Mouse (Mus musculus) heart, embryonic 14.5 days (tissue): ENCODE measurements at regions not wholly inside any gene's neighbourhood (a gene's known extent, or its start where the extent isn't known, plus 50 kb on each side); places are given as distances from the start of the nearest gene placed in this dataset.
"Not testable (repeated sequence)": the region's sequence is repeated elsewhere in the genome, so short reads cannot be mapped to it uniquely, and the experiment has no call there.

Experiments
- ATAC-seq: fragments of 200-750 bp; cut with Nextera tagmentation; 2 replicates; pipeline ENCODE4 v1.8.0; 2017; ENCODE audit warnings: low read depth, moderate TSS enrichment; ENCODE audit not compliant: insufficient number of reproducible peaks, insufficient read depth, low FRiP score
- H3K27ac ChIP-seq, 2 experiments: fragments of 200-500 bp in 1 of 2; fragments of 300-500 bp in 1 of 2; sonication (generic) in 1 of 2; replicated peaks in 1 of 2; 2 replicates each; pipeline ENCODE4 v1.5.1; 2012 to 2014; ENCODE audit warnings: low read depth in 2 of 2, low read length in 2 of 2, control low read depth in 1 of 2, mild to moderate bottlenecking in 1 of 2, mixed read lengths in 1 of 2; ENCODE audit not compliant: control insufficient read depth in 1 of 2, insufficient read depth in 1 of 2
- H3K27me3 ChIP-seq: fragments of 300-500 bp; sonication (generic); 2 replicates; pipeline ENCODE4 v1.6.1; 2014; ENCODE audit warnings: mild to moderate bottlenecking, low read length, control low read depth; ENCODE audit not compliant: control insufficient read depth, insufficient read depth
- H3K36me3 ChIP-seq: fragments of 300-500 bp; sonication (generic); 2 replicates; pipeline ENCODE4 v1.6.1; 2014; ENCODE audit warnings: mild to moderate bottlenecking, control low read depth, low read length, mixed read lengths; ENCODE audit not compliant: control insufficient read depth, insufficient read depth
- H3K4me1 ChIP-seq, 2 experiments: fragments of 200-500 bp in 1 of 2; fragments of 300-500 bp in 1 of 2; sonication (generic) in 1 of 2; 2 replicates each; pipeline ENCODE4 v1.6.1; 2012 to 2014; ENCODE audit warnings: low read length in 2 of 2, control low read depth in 1 of 2, mixed read lengths in 1 of 2; ENCODE audit not compliant: control insufficient read depth in 2 of 2, insufficient read depth in 2 of 2
- H3K4me2 ChIP-seq: fragments of 300-500 bp; sonication (generic); 2 replicates; pipeline ENCODE4 v1.6.1; 2014; ENCODE audit warnings: mild to moderate bottlenecking, low read length
- H3K4me3 ChIP-seq, 2 experiments: fragments of 200-500 bp in 1 of 2; fragments of 300-500 bp in 1 of 2; sonication (generic) in 1 of 2; 2 replicates each; pipeline ENCODE4 v1.5.1; 2012 to 2014; ENCODE audit warnings: low read length in 2 of 2, mild to moderate bottlenecking in 2 of 2, control low read depth in 1 of 2, low read depth in 1 of 2, moderate library complexity in 1 of 2; ENCODE audit not compliant: control insufficient read depth in 1 of 2, insufficient read depth in 1 of 2
- H3K9ac ChIP-seq: fragments of 300-500 bp; sonication (generic); 2 replicates; pipeline ENCODE4 v1.6.1; 2014; ENCODE audit warnings: mild to moderate bottlenecking, low read length
- H3K9me3 ChIP-seq: fragments of 300-500 bp; sonication (generic); 2 replicates; pipeline ENCODE4 v1.6.1; 2016; ENCODE audit warnings: low read length, control low read depth; ENCODE audit not compliant: control insufficient read depth
- WGBS: fragments of 180-500 bp; shearing (Covaris S2); extraction: QIAGEN DNeasy Blood & Tissue Kit; methylation state at CpG from one replicate; pipeline ENCODE4 v1.1.7; 2014; 5-methylcytosine and 5-hydroxymethylcytosine counted together

DNA sequence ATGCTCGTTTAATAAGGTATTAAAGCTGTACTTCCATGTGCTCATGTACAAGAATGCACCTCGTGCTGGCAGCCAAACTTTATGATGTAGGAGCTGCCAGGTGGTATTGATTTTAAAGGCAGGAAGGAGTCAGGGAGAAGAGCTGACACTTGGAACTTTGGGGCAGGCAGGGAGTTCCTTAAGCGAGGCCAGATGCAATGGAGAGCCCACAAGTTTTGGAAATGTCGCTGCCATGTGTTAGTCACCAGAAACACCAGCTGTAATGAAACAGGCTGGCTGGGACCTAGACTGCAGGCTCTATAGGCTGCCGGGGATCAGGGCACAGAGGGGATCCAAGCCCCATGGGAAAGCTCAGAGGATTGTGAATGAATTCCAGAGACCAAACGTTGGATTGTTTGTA lies 233.7 kb downstream of the Matn1 start:
- no peak for ATAC-seq
- Histone ChIP-seq H3K4me3 (no peak overlapping the region), H3K36me3 (no peaks in the 10 kb centered on the region), H3K9me3 (peaks cover 2% of the 10 kb centered on the region; the same call in 1 of the 2 replicates), H3K4me2 (no peak overlapping the region), H3K27me3 (no peaks in the 10 kb centered on the region), H3K4me1 (no peaks in the 10 kb centered on the region; a peak in 1 of 4 replicates), H3K27ac (no peak overlapping the region), H3K9ac (no peak overlapping the region)
- WGBS: 61% methylated on average over 6 of the region's 6 CpGs

DNA sequence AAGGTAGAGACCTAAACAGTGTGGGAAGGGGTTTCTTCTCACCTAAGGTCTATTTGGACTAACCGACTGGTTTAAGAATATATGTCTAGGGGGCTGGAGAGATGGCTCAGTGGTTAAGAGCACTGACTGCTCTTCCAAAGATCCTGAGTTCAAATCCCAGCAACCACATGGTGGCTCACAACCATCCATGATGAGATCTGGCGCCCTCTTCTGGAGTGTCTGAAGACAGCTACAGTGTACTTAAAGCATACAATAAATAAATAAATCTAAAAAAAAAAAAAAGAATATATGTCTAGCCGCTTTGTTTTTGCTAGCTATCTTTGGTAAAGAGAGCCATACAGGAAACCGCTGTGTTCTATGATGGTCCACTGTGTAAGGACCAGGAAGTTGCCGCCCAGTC lies 234.5 kb downstream of the Matn1 start:
- not testable (repeated sequence) for H3K9me3 ChIP-seq, ATAC-seq, H3K4me3 ChIP-seq, H3K4me1 ChIP-seq, H3K27ac ChIP-seq, H3K27me3 ChIP-seq, H3K4me2 ChIP-seq, H3K9ac ChIP-seq, H3K36me3 ChIP-seq
- 82% methylated on average over 5 of the region's 5 CpGs for WGBS

DNA sequence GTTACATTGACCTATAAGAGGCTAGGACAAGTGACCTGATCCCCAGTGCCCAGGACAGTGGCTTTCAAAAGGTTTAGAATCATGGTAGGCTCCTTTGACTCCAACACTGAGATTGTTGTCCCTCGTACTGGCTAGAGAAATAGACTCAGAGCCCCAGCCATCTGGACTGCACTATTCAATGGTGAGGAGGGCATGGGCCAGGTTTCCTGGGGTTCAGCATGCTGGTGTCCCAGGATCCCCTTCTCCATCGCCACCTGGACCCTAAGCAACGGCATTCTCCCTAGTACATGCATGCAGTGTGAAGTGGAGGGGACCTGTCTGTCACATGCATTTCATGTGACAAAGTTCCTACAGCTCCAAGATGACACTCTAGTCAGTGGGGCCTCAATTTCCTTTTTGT lies 243.9 kb downstream of the Matn1 start:
- no peak overlapping the region for H3K27ac ChIP-seq
- no peaks in the 10 kb centered on the region for H3K9me3 ChIP-seq
- H3K4me2 ChIP-seq: no peak overlapping the region
- H3K4me1 ChIP-seq: peaks cover 3 to 8% of the 10 kb centered on the region in 2 experiments; a peak in 1 of 4 replicates
- no peak overlapping the region for H3K9ac ChIP-seq
- ATAC-seq: no peak
- H3K36me3 ChIP-seq: no peaks in the 10 kb centered on the region
- H3K4me3 ChIP-seq: no peak overlapping the region
- no peaks in the 10 kb centered on the region for H3K27me3 ChIP-seq
- WGBS: 80% methylated on average over 3 of the region's 3 CpGs

DNA sequence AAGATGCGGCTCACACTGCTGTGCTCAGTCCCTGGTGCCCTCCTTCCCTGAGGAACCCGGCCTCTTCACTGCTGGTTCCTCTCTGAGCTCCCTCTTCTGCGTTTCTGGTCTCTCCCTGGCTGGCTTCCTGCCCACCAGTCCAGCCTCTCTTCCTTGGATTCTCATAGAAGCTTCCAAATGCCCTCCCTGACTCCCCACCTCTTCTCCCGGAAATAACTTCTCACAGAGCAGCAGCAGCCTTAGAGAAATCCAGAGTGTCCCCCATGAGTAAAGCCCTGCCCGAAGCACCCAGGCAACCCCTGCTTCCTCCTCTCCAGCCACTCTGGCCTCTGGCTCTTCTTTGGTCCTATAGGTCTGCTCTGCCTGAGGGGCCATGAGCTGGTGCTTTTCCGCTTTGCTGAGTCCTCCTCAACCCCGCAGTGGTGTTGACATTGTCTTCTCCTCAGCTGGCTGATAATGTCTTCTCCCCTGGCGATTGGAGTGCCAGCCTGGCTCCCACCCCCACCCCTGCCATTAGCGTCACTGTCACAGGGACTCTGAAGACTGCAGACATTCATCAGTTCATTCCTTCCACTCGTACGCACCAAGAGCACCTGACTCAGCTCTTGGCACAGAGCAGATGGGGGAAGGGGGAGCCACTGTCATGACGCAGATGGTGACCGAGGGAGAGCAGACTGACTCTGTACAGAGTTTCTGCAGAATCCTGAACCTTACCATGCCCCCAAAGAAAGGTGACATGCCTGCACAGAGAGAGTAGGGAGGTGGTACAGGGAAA lies 247.1 kb downstream of the Matn1 start:
- Histone ChIP-seq H3K4me1 (peaks cover 3 to 8% of the 10 kb centered on the region in 2 experiments; a peak in 1 of 4 replicates), H3K27ac (no peak overlapping the region)
- WGBS: 31% methylated on average over 13 of the region's 13 CpGs

DNA sequence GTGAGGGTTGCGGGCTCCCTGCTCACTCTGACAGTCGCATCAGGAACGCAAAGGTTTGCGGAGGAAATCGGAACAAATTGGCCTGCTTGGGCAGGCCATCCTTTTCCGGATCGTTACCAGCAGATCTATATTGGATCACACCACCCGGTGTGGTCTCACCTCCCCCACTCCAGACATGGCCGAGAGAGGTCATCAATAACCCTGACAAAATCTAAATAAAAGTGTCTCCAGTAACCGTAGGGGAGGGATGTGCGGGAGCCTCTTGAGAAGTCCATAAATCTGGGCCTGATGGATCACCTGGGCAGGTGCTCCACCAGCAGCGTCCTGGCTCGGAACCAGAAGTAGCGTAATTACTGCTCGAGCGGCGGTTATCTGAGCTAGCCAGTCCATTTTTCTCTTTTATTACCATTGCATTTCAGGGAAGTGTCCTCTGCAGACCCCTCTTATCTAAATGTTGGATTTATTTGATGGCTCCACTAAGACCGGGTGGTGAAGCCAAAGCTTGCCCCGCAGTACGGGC lies 249.8 kb downstream of the Matn1 start:
- Histone ChIP-seq H3K36me3 (no peaks in the 10 kb centered on the region), H3K4me2 (no peak overlapping the region), H3K4me1 (peaks cover 3 to 8% of the 10 kb centered on the region in 2 experiments; a peak in 1 of 4 replicates), H3K9me3 (no peaks in the 10 kb centered on the region), H3K27me3 (no peaks in the 10 kb centered on the region), H3K9ac (no peak overlapping the region), H3K4me3 (no peak overlapping the region), H3K27ac (no peak overlapping the region)
- ATAC-seq: no peak
- 83% methylated on average over 20 of the region's 20 CpGs for WGBS

More for the DNA sequence above, 247.1 kb downstream of the Matn1 start:
- peak overlapping the region; percentile 16 for H3K4me2 ChIP-seq
- no peak overlapping the region for H3K9ac ChIP-seq
- ATAC-seq: no peak
- no peaks in the 10 kb centered on the region for H3K9me3 ChIP-seq
- H3K4me3 ChIP-seq: no peak overlapping the region
- H3K36me3 ChIP-seq: no peaks in the 10 kb centered on the region
- H3K27me3 ChIP-seq: no peaks in the 10 kb centered on the region

DNA sequence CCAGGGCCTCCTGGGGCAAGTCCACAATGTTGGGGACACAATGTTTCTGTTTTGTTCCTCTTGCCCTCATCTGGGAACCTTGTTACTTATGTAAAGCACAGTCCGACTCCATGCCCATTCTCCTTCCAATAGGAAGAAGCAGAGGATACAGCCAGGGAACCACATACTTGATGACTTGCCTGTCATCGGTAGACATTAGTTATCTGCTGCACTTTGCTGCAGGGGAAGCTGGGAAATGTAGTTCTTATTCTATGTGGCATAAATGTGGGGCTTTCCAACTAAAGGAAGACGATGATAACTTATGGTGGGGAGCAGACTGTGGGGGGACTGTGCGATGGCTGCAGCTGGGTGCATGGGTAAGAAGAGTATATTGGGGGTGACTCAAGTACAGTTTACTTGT lies 252.0 kb downstream of the Matn1 start:
- 70% methylated on average over 4 of the region's 4 CpGs for WGBS
- Histone ChIP-seq H3K36me3 (no peaks in the 10 kb centered on the region), H3K27ac (no peak overlapping the region), H3K27me3 (no peaks in the 10 kb centered on the region), H3K9ac (no peak overlapping the region), H3K4me1 (peaks cover 3 to 5% of the 10 kb centered on the region in 2 experiments; a peak in 1 of 4 replicates), H3K9me3 (no peaks in the 10 kb centered on the region), H3K4me3 (no peak overlapping the region), H3K4me2 (no peak overlapping the region)
- ATAC-seq: no peak

DNA sequence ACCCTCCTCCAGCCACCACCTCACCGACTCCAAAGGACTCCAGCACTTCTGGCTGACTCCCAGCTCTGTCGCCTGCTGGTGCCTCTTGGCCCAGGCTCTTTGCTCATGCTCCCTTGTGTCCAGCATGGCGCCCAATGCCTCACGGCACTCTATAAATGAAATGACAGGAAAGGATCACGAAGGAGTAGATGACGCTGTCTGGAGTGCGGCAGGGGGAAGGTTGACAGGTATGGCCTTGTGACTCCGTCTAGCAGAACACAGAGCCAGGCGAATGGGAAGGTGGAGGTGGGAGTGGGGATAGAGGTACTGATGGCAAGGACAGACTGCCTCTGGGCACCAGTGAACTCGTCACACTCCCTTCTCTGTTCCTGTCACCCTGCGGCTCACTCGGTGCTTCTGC lies 259.5 kb downstream of the Matn1 start:
- Histone ChIP-seq H3K4me1 (no peaks in the 10 kb centered on the region), H3K4me3 (no peak overlapping the region), H3K36me3 (no peaks in the 10 kb centered on the region), H3K4me2 (no peak overlapping the region), H3K9me3 (no peaks in the 10 kb centered on the region), H3K27me3 (no peaks in the 10 kb centered on the region), H3K27ac (no peak overlapping the region), H3K9ac (no peak overlapping the region)
- no peak for ATAC-seq
- WGBS: 84% methylated on average over 12 of the region's 12 CpGs

DNA sequence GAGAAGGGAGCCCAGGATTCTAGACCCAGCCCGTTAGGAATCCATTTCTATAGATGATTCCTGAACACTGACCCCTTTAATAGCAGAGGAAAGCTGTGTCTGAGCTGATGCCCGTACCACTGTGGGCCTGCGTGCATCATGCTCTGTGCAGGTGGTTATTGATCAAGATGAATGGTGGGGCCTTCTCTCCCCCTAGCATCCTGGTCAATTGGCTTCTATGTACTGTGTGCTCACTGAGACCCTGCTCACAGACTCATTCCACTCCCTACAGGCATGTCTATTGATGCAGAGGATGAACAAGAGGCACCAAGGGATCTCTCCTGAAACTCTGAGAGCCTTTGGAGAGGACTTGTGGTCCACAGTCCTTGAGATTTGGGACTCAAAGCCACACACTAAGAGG lies 260.5 kb downstream of the Matn1 start:
- Histone ChIP-seq H3K9me3 (no peaks in the 10 kb centered on the region), H3K9ac (no peak overlapping the region), H3K4me1 (no peaks in the 10 kb centered on the region), H3K27me3 (no peaks in the 10 kb centered on the region), H3K36me3 (no peaks in the 10 kb centered on the region), H3K4me3 (no peak overlapping the region), H3K4me2 (no peak overlapping the region), H3K27ac (no peak overlapping the region)
- no peak for ATAC-seq
- 89% methylated on average over 3 of the region's 3 CpGs for WGBS
